Mouse (Mus musculus) MEL (cell line): ENCODE measurements around the gene Upb1. TPM values are rescaled to one million over a fixed set of nuclear protein-coding genes. Genes with fewer than 3 reads are reported as not detected.
"Not testable (repeated sequence)": the region's sequence is repeated elsewhere in the genome, so short reads cannot be mapped to it uniquely, and the experiment has no call there.

ENCODE experiments used
- DNase-seq: peaks from one replicate; pipeline ENCODE4 v3.0.0; 2011; ENCODE audit warnings: low read depth, low spot score
- H3K27ac ChIP-seq: 2 replicates; pipeline ENCODE4 v1.5.1; 2012; ENCODE audit warnings: low read depth, mild to moderate bottlenecking, control low read depth, low read length, moderate library complexity; ENCODE audit not compliant: control insufficient read depth
- H3K27me3 ChIP-seq, 2 experiments: fragments of 150-350 bp in 1 of 2; sonication (generic) in 1 of 2; 2 replicates each; pipeline ENCODE4 v1.6.1; 2012; ENCODE audit warnings: low read length in 2 of 2, mild to moderate bottlenecking in 2 of 2, improper control_type of control experiment in 1 of 2, moderate library complexity in 1 of 2; ENCODE audit not compliant: insufficient read depth in 2 of 2, control insufficient read depth in 1 of 2
- H3K36me3 ChIP-seq, 2 experiments: 2 replicates each; pipeline ENCODE4 v1.6.1; 2012 to 2014; ENCODE audit warnings: low read length in 2 of 2, improper control_type of control experiment in 1 of 2, inconsistent platforms in 1 of 2, mild to moderate bottlenecking in 1 of 2; ENCODE audit not compliant: insufficient read depth in 2 of 2, control insufficient read depth in 1 of 2
- H3K4me1 ChIP-seq, 2 experiments: fragments of 150-350 bp in 1 of 2; sonication (generic) in 1 of 2; 2 replicates each; pipeline ENCODE4 v1.6.1; 2012; ENCODE audit warnings: low read length in 2 of 2, improper control_type of control experiment in 1 of 2, mild to moderate bottlenecking in 1 of 2; ENCODE audit not compliant: insufficient read depth in 2 of 2, control insufficient read depth in 1 of 2
- H3K4me3 ChIP-seq, 2 experiments: fragments of 150-350 bp in 1 of 2; sonication (generic) in 1 of 2; 2 replicates each; pipeline ENCODE4 v1.5.1; 2012; ENCODE audit warnings: low read depth in 2 of 2, low read length in 2 of 2, mild to moderate bottlenecking in 2 of 2, moderate library complexity in 2 of 2, control low read depth in 1 of 2, improper control_type of control experiment in 1 of 2; ENCODE audit not compliant: control insufficient read depth in 1 of 2, insufficient read depth in 1 of 2
- H3K79me2 ChIP-seq: 2 replicates; pipeline ENCODE4 v1.6.1; 2012; ENCODE audit warnings: mild to moderate bottlenecking, low read length, moderate library complexity; ENCODE audit not compliant: control insufficient read depth, poor library complexity, insufficient read depth
- H3K9ac ChIP-seq: 2 replicates; pipeline ENCODE4 v1.6.1; 2012; ENCODE audit warnings: low read depth, mild to moderate bottlenecking, control low read depth, low read length, moderate library complexity; ENCODE audit not compliant: control insufficient read depth, poor library complexity, severe bottlenecking
- H3K9me3 ChIP-seq: fragments of 150-350 bp; sonication (generic); replicated peaks from 2 replicates; pipeline ENCODE4 v1.6.1; 2012; ENCODE audit warnings: mild to moderate bottlenecking, low read length, improper control_type of control experiment, moderate library complexity; ENCODE audit not compliant: insufficient read depth
- CHD2 ChIP-seq: IDR thresholded peaks from 2 replicates; pipeline ENCODE4 v1.6.1; 2011; ENCODE audit warnings: low read length, improper control_type of control experiment
- E2F4 ChIP-seq: IDR thresholded peaks from 2 replicates; pipeline ENCODE4 v1.6.1; 2011; ENCODE audit warnings: low read depth, low read length, improper control_type of control experiment, borderline replicate concordance
- ELF1 ChIP-seq: IDR thresholded peaks from 2 replicates; pipeline ENCODE4 v1.6.1; 2014; ENCODE audit warnings: low read depth, mild to moderate bottlenecking, inconsistent platforms, low read length, improper control_type of control experiment, moderate library complexity
- GATA1 ChIP-seq: IDR thresholded peaks from 2 replicates; pipeline ENCODE4 v1.6.1; 2011; ENCODE audit warnings: low read depth, low read length, improper control_type of control experiment
- HCFC1 ChIP-seq: IDR thresholded peaks from 2 replicates; pipeline ENCODE4 v1.6.1; 2012; ENCODE audit warnings: low read depth, mild to moderate bottlenecking, inconsistent platforms, low read length, improper control_type of control experiment, moderate library complexity
- MXI1 ChIP-seq: IDR thresholded peaks from 2 replicates; pipeline ENCODE4 v1.6.1; 2011; ENCODE audit warnings: mild to moderate bottlenecking, low read depth, low read length, improper control_type of control experiment
- NELFE ChIP-seq: IDR thresholded peaks from 2 replicates; pipeline ENCODE4 v1.6.1; 2011; ENCODE audit warnings: low read depth, low read length, improper control_type of control experiment
- POLR2A ChIP-seq, 2 experiments: IDR thresholded peaks; 2 replicates each; pipeline ENCODE4 v1.6.1; 2011 to 2012; ENCODE audit warnings: low read length in 2 of 2, mild to moderate bottlenecking in 2 of 2, control low read depth in 1 of 2, improper control_type of control experiment in 1 of 2, low read depth in 1 of 2, moderate library complexity in 1 of 2; ENCODE audit not compliant: control insufficient read depth in 1 of 2, insufficient read depth in 1 of 2, poor library complexity in 1 of 2
- POLR2AphosphoS2 ChIP-seq: IDR thresholded peaks from 2 replicates; pipeline ENCODE4 v1.6.1; 2011; ENCODE audit warnings: low read length, improper control_type of control experiment
- SIN3A ChIP-seq: IDR thresholded peaks from 2 replicates; pipeline ENCODE4 v1.6.1; 2012; ENCODE audit warnings: low read length, improper control_type of control experiment, inconsistent platforms
- TBP ChIP-seq: IDR thresholded peaks from 2 replicates; pipeline ENCODE4 v1.8.0; 2011; ENCODE audit warnings: low read depth, low read length, improper control_type of control experiment
- TCF12 ChIP-seq: IDR thresholded peaks from 2 replicates; pipeline ENCODE4 v1.6.1; 2014; ENCODE audit warnings: low read depth, mild to moderate bottlenecking, inconsistent platforms, low read length, improper control_type of control experiment, moderate library complexity
- ZMIZ1 ChIP-seq: IDR thresholded peaks from 2 replicates; pipeline ENCODE4 v1.6.1; 2012; ENCODE audit warnings: low read depth, mild to moderate bottlenecking, inconsistent platforms, low read length, improper control_type of control experiment, moderate library complexity
- polyA plus RNA-seq, 2 experiments: library from polyadenylated mRNA; stranded (reverse) in 1 of 2; unstranded in 1 of 2; fragments of >175 nt in 1 of 2; fragments of >200 nt in 1 of 2; gene quantifications; 2 replicates each; pipeline versions ENCODE4 v1.2.1 to v1.2.4; 2012; ENCODE audit warnings: low replicate concordance in 2 of 2, low read depth in 1 of 2; ENCODE audit not compliant: insufficient read length in 2 of 2, insufficient read depth in 1 of 2, missing spikeins in 1 of 2
- total RNA-seq: library from RNA; depleted of rRNA; stranded (reverse); fragments of 300-350 nt; gene quantifications from 2 replicates; pipeline ENCODE4 v1.2.3, GENCODE M21; 2012

Upb1 gene
- total and polyA plus RNA-seq, 3 experiments, result 0.03 TPM; not detected in 2

DNA sequence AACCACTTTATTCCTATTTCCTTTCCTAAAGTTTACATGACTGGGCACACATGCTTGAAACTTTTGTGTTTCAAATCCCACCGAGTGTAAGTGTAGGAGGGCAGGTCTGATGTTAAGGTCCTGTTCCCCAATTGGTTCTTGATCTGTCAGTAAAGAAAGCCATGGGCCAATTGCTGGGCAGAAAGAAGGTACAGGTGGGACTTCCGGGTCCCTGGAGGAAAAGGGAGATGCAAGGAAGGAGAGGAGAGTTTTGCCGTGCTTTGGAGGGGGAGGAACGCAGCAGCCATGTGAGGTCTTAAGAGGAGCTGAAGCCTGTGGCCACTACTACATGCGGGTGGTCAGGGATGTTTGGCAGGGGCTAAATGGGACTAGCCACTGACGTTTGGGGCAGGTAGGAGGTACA is 35.7 kb upstream of the Upb1 start:
- Histone ChIP-seq H3K27me3 (peaks cover 2 to 4% of the 10 kb centered on the region in 2 experiments; a peak in 3 of 4 replicates), H3K27ac (peak overlapping the region; percentile 56), H3K9me3 (no peaks in the 10 kb centered on the region), H3K79me2 (peaks cover 2% of the 10 kb centered on the region; the same call in 1 of the 2 replicates)
- peak; percentile 88 for DNase-seq
- TF ChIP-seq E2F4, result no peak
- TF ChIP-seq POLR2AphosphoS2, result peak; percentile 68; the same call in 1 of the 2 replicates
- TF ChIP-seq ZMIZ1, result 0 out of 2 replicates have a peak, but pooled peaks have one; percentile 66
- peak; percentile 65; the same call in 1 of the 2 replicates for TF ChIP-seq HCFC1
- no peak for TF ChIP-seq TCF12
- peak; percentile 84 for TF ChIP-seq TBP
- TF ChIP-seq SIN3A, result peak; percentile 55
- peak; percentile 65 to 92 for TF ChIP-seq POLR2A (IDR thresholded peaks at IDR 0.05; ENCODE audit: control insufficient read depth in 1 of 2, insufficient read depth in 1 of 2, low read depth in 1 of 2, low read length in 2 of 2, poor library complexity in 1 of 2)
- 0 out of 2 replicates have a peak, but pooled peaks have one; percentile 2 for TF ChIP-seq GATA1
- TF ChIP-seq ELF1, result peak; percentile 83
- TF ChIP-seq CHD2, result peak; percentile 38; the same call in 1 of the 2 replicates
- TF ChIP-seq NELFE, result peak; percentile 77
- no peak; the same call in 1 of the 2 replicates for TF ChIP-seq MXI1
- TF ChIP-seq, all 39 proteins: peak for 10
- Histone ChIP-seq H3K9ac (peak overlapping the region; percentile 93), H3K36me3 (peaks cover 0 to 5% of the 10 kb centered on the region in 2 experiments; a peak in 2 of 4 replicates), H3K4me3 (peak overlapping the region; percentile 89 to 99), H3K4me1 (peaks cover 0 to 6% of the 10 kb centered on the region in 2 experiments; a peak in 3 of 4 replicates)

DNA sequence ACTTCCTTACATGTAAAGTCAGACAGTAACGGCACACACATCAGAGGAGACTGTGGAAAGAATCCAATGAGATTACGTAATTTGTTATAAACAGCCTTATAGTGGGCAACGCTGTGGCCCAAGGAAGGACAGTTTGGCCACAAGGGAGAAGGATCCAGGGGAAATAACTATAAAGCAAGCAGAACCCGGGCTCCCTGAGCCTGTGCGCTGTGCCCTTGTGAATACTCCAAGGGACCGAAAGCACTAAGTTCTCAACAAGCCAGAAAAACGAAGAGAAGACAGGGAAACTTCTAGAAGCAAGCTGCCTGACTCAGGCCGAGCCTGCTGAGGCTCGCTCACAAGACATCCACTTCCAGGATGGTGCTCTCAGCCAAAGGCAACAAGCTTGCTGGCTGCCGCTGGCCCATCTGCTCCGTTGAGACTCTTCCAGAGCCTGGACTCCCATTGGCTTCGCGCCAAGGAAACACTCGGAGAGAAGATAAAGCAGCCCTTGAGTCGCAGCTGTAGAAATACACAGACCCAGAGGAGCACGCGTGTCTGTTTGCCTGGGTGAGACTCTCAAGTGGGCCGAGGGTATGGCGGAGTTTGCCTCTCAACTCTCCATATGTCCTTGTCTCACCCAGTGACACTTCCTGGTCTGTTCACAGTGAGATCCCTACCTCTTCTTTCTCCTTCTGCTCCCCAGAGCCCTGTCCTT is 27.1 kb upstream of the Upb1 start:
- not testable (repeated sequence) for H3K27me3 ChIP-seq, H3K4me1 ChIP-seq, H3K79me2 ChIP-seq, H3K9ac ChIP-seq, H3K9me3 ChIP-seq, H3K36me3 ChIP-seq, H3K4me3 ChIP-seq, H3K27ac ChIP-seq
- DNase-seq, result peak; percentile 7

DNA sequence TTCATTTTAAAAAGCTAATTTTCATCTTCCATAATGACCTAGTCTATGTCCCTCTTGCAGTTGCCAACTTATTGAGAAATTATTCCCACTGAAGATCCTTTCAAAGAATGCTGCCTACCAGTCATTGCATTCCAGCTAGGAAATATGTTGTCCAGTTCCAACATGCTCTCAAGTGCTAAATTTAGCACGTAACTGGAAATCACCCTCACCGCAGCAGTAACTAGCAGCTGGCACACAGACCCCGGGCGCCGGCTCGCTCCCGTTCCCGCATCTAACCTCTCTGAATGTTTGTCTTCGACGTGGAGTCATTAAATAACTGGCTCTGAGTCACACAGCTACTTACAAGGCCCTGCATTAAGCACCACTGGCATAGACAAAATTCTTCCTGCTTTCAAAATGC is 22.2 kb upstream of the Upb1 start:
- TF ChIP-seq CHD2, result no peak
- no peaks in the 10 kb centered on the region for H3K9me3 ChIP-seq
- no peak overlapping the region for H3K9ac ChIP-seq
- H3K4me1 ChIP-seq, result no peaks in the 10 kb centered on the region
- H3K4me3 ChIP-seq, result no peak overlapping the region
- DNase-seq, result no peak
- no peaks in the 10 kb centered on the region for H3K27me3 ChIP-seq
- H3K79me2 ChIP-seq, result no peaks in the 10 kb centered on the region
- no peak overlapping the region for H3K27ac ChIP-seq
- no peaks in the 10 kb centered on the region for H3K36me3 ChIP-seq
